Mouse (Mus musculus) thymus, adult 2 months (tissue): ENCODE measurements around the gene Phf20. TPM values are rescaled to one million over a fixed set of nuclear protein-coding genes. Genes with fewer than 3 reads are reported as not detected.

Source experiments
- DNase-seq: peaks from one replicate; pipeline ENCODE4 v3.0.0; 2021
- H3K27ac ChIP-seq: fragments of 200-500 bp; 2 replicates; pipeline ENCODE4 v1.5.1; 2012; ENCODE audit warnings: low read length, control low read depth; ENCODE audit not compliant: control insufficient read depth, insufficient read depth
- H3K27me3 ChIP-seq: fragments of 200-500 bp; 2 replicates; pipeline ENCODE4 v1.6.1; 2012; ENCODE audit warnings: mild to moderate bottlenecking, low read length, moderate library complexity, mixed read lengths; ENCODE audit not compliant: control insufficient read depth, insufficient read depth
- H3K36me3 ChIP-seq: fragments of 200-500 bp; 2 replicates; pipeline ENCODE4 v1.6.1; 2012; ENCODE audit warnings: mild to moderate bottlenecking, low read length, moderate library complexity; ENCODE audit not compliant: control insufficient read depth, insufficient read depth
- H3K4me1 ChIP-seq: fragments of 200-500 bp; replicated peaks from 2 replicates; pipeline ENCODE4 v1.6.1; 2012; ENCODE audit warnings: low read length; ENCODE audit not compliant: control insufficient read depth, insufficient read depth
- H3K4me3 ChIP-seq: fragments of 200-500 bp; 2 replicates; pipeline ENCODE4 v1.5.1; 2012; ENCODE audit warnings: mild to moderate bottlenecking, low read length, control low read depth, moderate library complexity; ENCODE audit not compliant: control insufficient read depth, insufficient read depth
- CTCF ChIP-seq: fragments of 200-500 bp; IDR thresholded peaks from 2 replicates; pipeline ENCODE4 v1.5.1; 2012; ENCODE audit warnings: mild to moderate bottlenecking, control low read depth, low read length, moderate library complexity, borderline replicate concordance; ENCODE audit not compliant: control insufficient read depth, poor library complexity, insufficient read depth; ENCODE audit errors: extremely low read depth
- POLR2A ChIP-seq: fragments of 200-500 bp; IDR thresholded peaks from 2 replicates; pipeline ENCODE4 v1.6.1; 2012; ENCODE audit warnings: mild to moderate bottlenecking, low read length, control low read depth, moderate library complexity; ENCODE audit not compliant: control insufficient read depth, poor library complexity, insufficient read depth; ENCODE audit errors: extremely low read depth
- WGBS: fragments of 180-500 bp; shearing (Covaris S2); methylation state at CpG from one replicate; pipeline ENCODE4 v1.1.7; 2018; 5-methylcytosine and 5-hydroxymethylcytosine counted together
- polyA plus RNA-seq: library from polyadenylated mRNA; depleted of rRNA; stranded (reverse); fragments of >200 nt; gene quantifications from 2 replicates; pipeline ENCODE4 v1.2.3, GENCODE M21; 2012

Gene Phf20
- polyA plus RNA-seq, 1 experiment, result 23.1 TPM

DNA sequence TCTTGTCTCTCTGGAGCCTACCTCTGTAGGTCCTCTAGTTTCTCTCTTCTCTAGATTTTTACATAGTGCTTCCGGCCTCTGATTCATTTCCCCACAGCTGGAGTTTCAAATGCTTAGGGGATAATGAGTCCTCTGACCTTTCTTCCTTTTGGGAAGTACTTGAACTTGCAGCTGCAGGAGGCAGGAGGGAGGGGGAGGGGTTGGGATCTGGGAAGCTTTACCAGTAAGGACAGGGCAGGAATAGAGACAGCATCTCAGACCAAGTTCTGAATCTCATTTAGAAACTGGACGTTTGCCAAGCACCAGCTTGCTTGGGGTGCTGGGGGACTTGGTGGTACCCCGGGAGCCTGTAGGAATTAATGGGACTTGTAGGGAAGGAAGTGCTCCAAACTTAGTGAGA is 3.7 kb downstream of the Phf20 start:
- WGBS, result 75% methylated on average over 3 of the region's 3 CpGs
- no peak for DNase-seq
- Histone ChIP-seq H3K4me1 (peaks cover 15% of the 10 kb centered on the region), H3K4me3 (no peak overlapping the region), H3K27ac (no peak overlapping the region), H3K27me3 (no peaks in the 10 kb centered on the region), H3K36me3 (no peaks in the 10 kb centered on the region)
- TF ChIP-seq CTCF, result no peak
- no peak for TF ChIP-seq POLR2A

DNA sequence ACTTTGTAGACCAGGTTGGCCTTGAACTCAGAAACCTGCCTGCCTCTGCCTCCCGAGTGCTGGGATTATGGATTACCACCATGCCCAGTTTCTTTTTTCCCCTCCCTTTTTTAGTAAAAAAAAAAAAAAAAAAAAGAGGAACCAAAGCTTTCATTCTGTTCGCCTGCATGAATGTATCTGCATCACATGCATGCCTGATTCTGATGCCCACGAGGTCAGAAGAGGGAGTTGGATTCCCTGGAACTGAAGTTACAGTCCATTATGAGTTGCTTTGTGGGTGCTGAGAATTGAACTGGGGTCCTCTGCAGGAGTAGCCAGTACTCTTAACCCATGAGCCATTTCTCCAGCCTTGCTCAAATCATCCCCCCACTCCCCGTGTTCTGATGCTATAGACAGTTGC is 5.2 kb downstream of the Phf20 start:
- no peak for TF ChIP-seq POLR2A
- no peak for TF ChIP-seq CTCF
- no peak overlapping the region for H3K27ac ChIP-seq
- H3K27me3 ChIP-seq, result no peaks in the 10 kb centered on the region
- DNase-seq, result no peak
- no peak overlapping the region for H3K4me3 ChIP-seq
- H3K36me3 ChIP-seq, result no peaks in the 10 kb centered on the region
- peaks cover 11% of the 10 kb centered on the region for H3K4me1 ChIP-seq
- WGBS, result 70% methylated on average over 4 of the region's 4 CpGs

DNA sequence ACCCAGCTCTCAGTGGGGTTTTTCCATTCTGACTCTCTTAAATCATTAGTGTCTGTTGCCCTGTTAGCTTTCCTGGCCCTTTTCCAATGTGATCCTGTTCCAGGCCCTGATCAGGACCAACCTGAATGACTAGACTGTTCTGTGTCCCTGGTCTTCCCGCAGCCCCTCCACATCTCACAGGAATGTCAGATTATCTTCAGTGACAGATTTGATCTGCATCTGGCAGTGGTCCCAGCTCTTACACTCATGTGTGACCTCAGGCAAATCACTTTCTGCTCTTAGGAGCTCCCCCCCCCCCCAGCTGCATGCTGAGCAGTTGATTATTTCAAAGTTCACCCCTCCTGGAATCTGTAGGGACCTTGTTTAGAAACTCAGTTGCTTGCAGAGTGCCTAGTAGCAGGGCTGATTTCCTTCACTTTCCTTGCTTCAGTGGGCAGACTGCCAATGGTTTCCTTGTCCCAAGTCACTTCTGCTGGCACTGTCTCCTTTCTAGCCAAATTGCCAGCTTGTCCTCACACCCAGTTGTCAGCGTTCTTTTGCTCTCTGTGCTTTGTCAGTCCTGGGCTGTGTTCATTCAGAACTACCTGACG is 6.7 kb downstream of the Phf20 start:
- no peak for DNase-seq
- WGBS, result 92% methylated on average over 3 of the region's 3 CpGs
- no peaks in the 10 kb centered on the region for H3K27me3 ChIP-seq
- peaks cover 9% of the 10 kb centered on the region for H3K4me1 ChIP-seq
- H3K4me3 ChIP-seq, result no peak overlapping the region
- TF ChIP-seq CTCF (no peak), POLR2A (no peak)
- H3K27ac ChIP-seq, result no peak overlapping the region
- H3K36me3 ChIP-seq, result no peaks in the 10 kb centered on the region

DNA sequence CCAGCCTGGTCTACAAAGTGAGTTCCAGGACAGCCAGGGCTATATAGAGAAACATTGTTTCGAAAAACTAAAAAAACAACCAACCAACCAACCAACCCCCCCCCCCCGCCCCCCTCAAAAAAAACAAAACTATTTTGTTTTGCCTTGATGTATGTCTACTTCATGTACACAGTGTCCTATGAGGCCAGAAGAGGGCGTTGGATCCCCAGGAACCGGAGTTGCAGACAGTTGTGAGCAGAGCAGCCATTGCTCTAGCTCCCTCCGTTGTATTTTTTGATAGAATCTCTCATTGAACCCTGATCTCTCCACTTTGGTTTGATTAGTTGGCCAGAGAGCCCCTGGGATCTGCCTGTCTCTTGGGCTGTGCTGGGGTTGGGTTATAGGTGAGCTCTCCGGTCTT is 7.7 kb downstream of the Phf20 start:
- DNase-seq, result no peak
- no peak for TF ChIP-seq CTCF
- no peak for TF ChIP-seq POLR2A
- Histone ChIP-seq H3K4me3 (no peak overlapping the region), H3K4me1 (peaks cover 3% of the 10 kb centered on the region; the same call in 1 of the 2 replicates), H3K27me3 (no peaks in the 10 kb centered on the region), H3K27ac (no peak overlapping the region), H3K36me3 (no peaks in the 10 kb centered on the region)
- WGBS, result 93% methylated on average over 6 of the region's 6 CpGs

DNA sequence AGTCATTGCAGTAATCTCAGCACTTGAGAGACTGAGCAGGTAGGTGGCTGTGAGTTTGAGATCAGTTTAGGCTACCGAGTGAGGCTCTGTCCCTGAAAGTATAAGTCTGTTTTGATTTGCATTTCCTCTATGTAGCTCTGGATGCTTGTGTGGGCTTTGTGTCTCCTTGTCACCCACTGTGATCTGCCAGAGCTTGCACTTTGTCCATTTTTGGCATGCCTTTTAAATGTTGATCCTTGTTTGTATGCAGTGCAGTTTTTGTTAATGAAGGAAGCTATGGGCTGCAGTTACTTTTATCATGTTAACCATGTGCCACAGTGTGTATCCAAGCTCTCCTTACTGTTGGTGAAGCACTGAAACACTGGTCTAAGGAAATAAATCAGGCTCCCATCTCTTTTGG is 21.5 kb downstream of the Phf20 start:
- WGBS, result 88% methylated on average over 1 of the region's 1 CpGs
- H3K4me1 ChIP-seq, result no peaks in the 10 kb centered on the region
- H3K27ac ChIP-seq, result no peak overlapping the region
- no peak for TF ChIP-seq POLR2A
- TF ChIP-seq CTCF, result no peak
- H3K4me3 ChIP-seq, result no peak overlapping the region
- peaks cover 5% of the 10 kb centered on the region; the same call in 1 of the 2 replicates for H3K36me3 ChIP-seq
- no peak for DNase-seq
- no peaks in the 10 kb centered on the region for H3K27me3 ChIP-seq

DNA sequence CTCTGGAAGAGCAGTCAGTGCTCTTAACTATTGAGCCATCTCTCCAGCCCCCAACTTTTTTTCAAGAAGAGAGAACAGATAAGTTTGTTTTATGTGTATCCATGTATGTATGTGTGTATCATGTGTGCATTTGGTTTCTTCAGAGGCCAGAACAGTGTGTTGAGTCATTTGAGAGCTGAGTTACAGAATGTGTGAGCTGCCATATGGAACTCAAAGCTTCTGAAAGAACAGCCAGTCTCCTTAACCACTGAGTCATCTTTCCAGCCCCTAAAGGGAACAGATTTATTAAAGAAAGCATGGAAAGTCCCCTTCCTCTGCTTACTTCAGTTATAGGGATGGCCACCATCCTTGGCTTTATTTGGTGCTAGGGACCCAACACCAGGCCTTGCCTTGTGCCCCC is 25.8 kb downstream of the Phf20 start:
- Histone ChIP-seq H3K27ac (no peak overlapping the region), H3K4me1 (no peaks in the 10 kb centered on the region), H3K27me3 (no peaks in the 10 kb centered on the region), H3K36me3 (peaks cover 22% of the 10 kb centered on the region), H3K4me3 (no peak overlapping the region)
- TF ChIP-seq POLR2A (no peak), CTCF (no peak)
- no peak for DNase-seq

DNA sequence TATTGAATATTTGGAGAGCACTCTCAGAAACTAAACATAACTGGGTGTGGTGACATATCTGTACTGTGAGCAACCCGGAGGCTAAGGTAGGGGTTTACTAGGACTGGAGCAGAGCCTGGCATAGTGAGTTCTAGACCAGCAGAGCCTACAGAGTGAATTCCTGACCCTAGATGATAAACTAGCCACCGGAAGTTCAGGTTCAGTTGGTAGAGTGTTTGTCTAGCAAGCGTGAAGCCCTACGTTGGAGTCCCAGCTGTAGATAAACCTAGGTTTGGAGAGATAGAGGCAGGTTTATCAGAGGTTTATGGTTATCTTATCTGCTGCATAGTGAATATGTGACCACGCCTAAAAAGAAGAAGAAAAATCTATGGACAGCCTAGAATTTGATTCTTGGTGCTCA is 27.8 kb downstream of the Phf20 start:
- Histone ChIP-seq H3K27me3 (no peaks in the 10 kb centered on the region), H3K4me1 (no peaks in the 10 kb centered on the region), H3K36me3 (peaks cover 22% of the 10 kb centered on the region), H3K4me3 (no peak overlapping the region), H3K27ac (no peak overlapping the region)
- DNase-seq, result no peak
- 91% methylated on average over 5 of the region's 5 CpGs for WGBS
- TF ChIP-seq POLR2A, result no peak
- TF ChIP-seq CTCF, result no peak
